In genomic region chr11:99113111-99113510, GRCm38 (mm10) we compare ENCODE assay signal across 12 mouse cellular contexts. TPM values are rescaled to one million over a fixed set of nuclear protein-coding genes. Genes with fewer than 3 reads are reported as not detected.
DNase-seq lines count a peak whose midpoint lies in the region; ATAC-seq and TF ChIP-seq lines count a peak whose summit lies in the region.
"Had no signal": no experiment of that assay in that cellular context is flagged by ENCODE, and none has a peak within 500 bp of the region (broad histone marks: within the 10 kb centered on the region; RNA-seq: fewer than 3 reads in every experiment).

No protein-coding gene starts in this region.

- 0% methylated on average over 3 of the region's 3 CpGs for WGBS in forebrain, embryonic 11.5 days
- WGBS in forebrain, embryonic 14.5 days, result 2% methylated on average over 3 of the region's 3 CpGs
- WGBS in lung, postnatal 0 days, result 12% methylated on average over 3 of the region's 3 CpGs
- 10% methylated on average over 3 of the region's 3 CpGs for WGBS in lung, adult 2 months
- 19% methylated on average over 3 of the region's 3 CpGs for WGBS in limb, embryonic 13.5 days
- WGBS in stomach, embryonic 15.5 days, result 5% methylated on average over 3 of the region's 3 CpGs

- peak overlapping the region; percentile 50 for H3K27ac ChIP-seq in forebrain, embryonic 11.5 days (ENCODE audit: low read depth, low read length)
- H3K27ac ChIP-seq in forebrain, embryonic 14.5 days (ENCODE audit: low read depth, low read length), result no peak overlapping the region
- no peak overlapping the region; the same call in 1 of the 2 replicates for H3K27ac ChIP-seq in lung, postnatal 0 days (ENCODE audit: low read length)
- H3K27ac ChIP-seq in limb, embryonic 13.5 days, result peak overlapping the region; percentile 73
- peak overlapping the region; percentile 77 for H3K27ac ChIP-seq in stomach, embryonic 15.5 days
- H3K27ac ChIP-seq: liver, embryonic 14.5 days had no signal

- no peak overlapping the region for H3K9ac ChIP-seq in forebrain, embryonic 11.5 days (ENCODE audit: low read length)
- no peak overlapping the region for H3K9ac ChIP-seq in forebrain, embryonic 14.5 days (ENCODE audit: low read length)
- H3K9ac ChIP-seq in lung, postnatal 0 days (replicated peaks; ENCODE audit: low read depth), result no peak overlapping the region
- no peak overlapping the region for H3K9ac ChIP-seq in limb, embryonic 13.5 days
- no peak overlapping the region for H3K9ac ChIP-seq in stomach, embryonic 15.5 days
- H3K9ac ChIP-seq: liver, embryonic 14.5 days had no signal

- peaks cover 2% of the 10 kb centered on the region; the same call in 1 of the 2 replicates for H3K4me1 ChIP-seq in forebrain, embryonic 11.5 days (replicated peaks; ENCODE audit: control insufficient read depth, insufficient read depth, low read length)
- H3K4me1 ChIP-seq in forebrain, embryonic 14.5 days (ENCODE audit: control insufficient read depth, insufficient read depth, low read length), result no peaks in the 10 kb centered on the region
- 0 out of 2 replicates have a peak, but pooled peaks cover 2% of the 10 kb centered on the region for H3K4me1 ChIP-seq in lung, postnatal 0 days (ENCODE audit: insufficient read depth, low read depth, low read length)
- H3K4me1 ChIP-seq in lung, adult 2 months (ENCODE audit: control insufficient read depth, insufficient read depth, low read length), result no peaks in the 10 kb centered on the region; the same call in 1 of the 2 replicates
- peaks cover 25% of the 10 kb centered on the region for H3K4me1 ChIP-seq in limb, embryonic 13.5 days
- peaks cover 6% of the 10 kb centered on the region for H3K4me1 ChIP-seq in stomach, embryonic 15.5 days

- no peak for DNase-seq in forebrain, embryonic 11.5 days (ENCODE audit: low spot score)
- DNase-seq in forebrain, embryonic 14.5 days (ENCODE audit: low spot score), result no peak
- peak; percentile 30 for DNase-seq in lung, postnatal 0 days (ENCODE audit: low spot score)
- DNase-seq in lung, adult 2 months, result no peak
- DNase-seq in T-cell, adult 2 months (ENCODE audit: low spot score), result no peak
- DNase-seq in frontal cortex, postnatal 36 days (ENCODE audit: low spot score in 2 of 2), result no peak
- DNase-seq: gastrocnemius, postnatal 10 days; kidney, adult 9 months; right cerebral cortex, adult 18-20 months had no signal

- no peaks in the 10 kb centered on the region; the same call in 1 of the 2 replicates for H3K9me3 ChIP-seq in forebrain, embryonic 11.5 days (ENCODE audit: control insufficient read depth, low read length)
- H3K9me3 ChIP-seq in forebrain, embryonic 14.5 days (replicated peaks; ENCODE audit: control insufficient read depth, low read length), result no peaks in the 10 kb centered on the region
- H3K9me3 ChIP-seq in lung, postnatal 0 days (ENCODE audit: low read length), result no peaks in the 10 kb centered on the region
- H3K9me3 ChIP-seq in limb, embryonic 13.5 days, result no peaks in the 10 kb centered on the region
- no peaks in the 10 kb centered on the region for H3K9me3 ChIP-seq in stomach, embryonic 15.5 days

- no peak for TF ChIP-seq POLR2A in lung, adult 2 months (IDR thresholded peaks at IDR 0.05; ENCODE audit: borderline replicate concordance, extremely low read depth, low read depth, low read length)

- peak; percentile 25; the same call in 1 of the 2 replicates for TF ChIP-seq EP300 in lung, postnatal 0 days (IDR thresholded peaks at IDR 0.05)

- no peak for TF ChIP-seq CTCF in lung, postnatal 0 days (IDR thresholded peaks at IDR 0.05)
- no peak for TF ChIP-seq CTCF in lung, adult 2 months (IDR thresholded peaks at IDR 0.05; ENCODE audit: insufficient read depth, low read length)

- no peaks in the 10 kb centered on the region for H3K36me3 ChIP-seq in forebrain, embryonic 11.5 days (ENCODE audit: control insufficient read depth, insufficient read depth, low read length)
- H3K36me3 ChIP-seq in forebrain, embryonic 14.5 days (ENCODE audit: control insufficient read depth, insufficient read depth, low read length), result no peaks in the 10 kb centered on the region
- H3K36me3 ChIP-seq in lung, postnatal 0 days (ENCODE audit: insufficient read depth, low read length), result no peaks in the 10 kb centered on the region
- H3K36me3 ChIP-seq in limb, embryonic 13.5 days, result no peaks in the 10 kb centered on the region
- no peaks in the 10 kb centered on the region for H3K36me3 ChIP-seq in stomach, embryonic 15.5 days

- no peak overlapping the region for H3K4me3 ChIP-seq in forebrain, embryonic 11.5 days (ENCODE audit: low read depth, low read length)
- no peak overlapping the region for H3K4me3 ChIP-seq in forebrain, embryonic 14.5 days (ENCODE audit: low read depth, low read length)
- no peak overlapping the region for H3K4me3 ChIP-seq in lung, postnatal 0 days (ENCODE audit: low read depth, low read length)
- H3K4me3 ChIP-seq in lung, adult 2 months (replicated peaks; ENCODE audit: extremely low read depth, low read depth, low read length), result no peak overlapping the region
- no peak overlapping the region for H3K4me3 ChIP-seq in limb, embryonic 13.5 days
- no peak overlapping the region for H3K4me3 ChIP-seq in stomach, embryonic 15.5 days (replicated peaks)

- no peak for ATAC-seq in forebrain, embryonic 11.5 days (replicated peaks; ENCODE audit: low FRiP score)
- no peak for ATAC-seq in forebrain, embryonic 14.5 days
- ATAC-seq in lung, postnatal 0 days, result no peak
- ATAC-seq in limb, embryonic 13.5 days (ENCODE audit: low FRiP score, low read depth), result 0 out of 2 replicates have a peak, but pooled peaks have one; percentile 51
- ATAC-seq in stomach, embryonic 15.5 days (ENCODE audit: insufficient read depth, low FRiP score, low read depth), result peak; percentile 63; the same call in 1 of the 2 replicates

- no peaks in the 10 kb centered on the region for H3K27me3 ChIP-seq in forebrain, embryonic 11.5 days (ENCODE audit: control insufficient read depth, insufficient read depth, low read length)
- H3K27me3 ChIP-seq in forebrain, embryonic 14.5 days (replicated peaks; ENCODE audit: control insufficient read depth, insufficient read depth, low read length), result no peaks in the 10 kb centered on the region
- H3K27me3 ChIP-seq in lung, postnatal 0 days (replicated peaks; ENCODE audit: insufficient read depth, low read length), result no peaks in the 10 kb centered on the region
- H3K27me3 ChIP-seq in limb, embryonic 13.5 days, result no peaks in the 10 kb centered on the region
- no peaks in the 10 kb centered on the region for H3K27me3 ChIP-seq in stomach, embryonic 15.5 days (replicated peaks)

- no peak overlapping the region for H3K4me2 ChIP-seq in forebrain, embryonic 11.5 days (ENCODE audit: low read depth, low read length, severe bottlenecking)
- H3K4me2 ChIP-seq in forebrain, embryonic 14.5 days (ENCODE audit: low read length), result no peak overlapping the region
- H3K4me2 ChIP-seq in lung, postnatal 0 days (replicated peaks; ENCODE audit: low read depth, low read length), result no peak overlapping the region
- H3K4me2 ChIP-seq in limb, embryonic 13.5 days (replicated peaks), result peak overlapping the region; percentile 16; the same call in 1 of the 2 replicates
- peak overlapping the region; percentile 11; the same call in 1 of the 2 replicates for H3K4me2 ChIP-seq in stomach, embryonic 15.5 days

RNA-seq across cellular contexts. Expression of gene Tns4, which starts 24.0 kb away (rescaled TPM):
- polyA plus RNA-seq in forebrain, embryonic 11.5 days (2014; fragmentation: Nextera tagmentation; extraction: Ambion mirVana), result 0.27 and 0.65 TPM in 2 replicates
- polyA plus RNA-seq in forebrain, embryonic 14.5 days (2014; fragmentation: Nextera tagmentation; extraction: Ambion mirVana), result 0.08 TPM in 1 of 2 replicates, not detected in the other
- 0.13 and 0.24 TPM in 2 replicates for polyA plus RNA-seq in lung, postnatal 0 days (2015; fragmentation: Nextera tagmentation; extraction: Ambion mirVana)
- 2.9 and 4.9 TPM in 2 replicates for polyA plus RNA-seq in lung, adult 2 months (2012; rRNA removed)
- 0.55 and 1.2 TPM in 2 replicates for polyA plus RNA-seq in limb, embryonic 13.5 days (2015; fragmentation: Nextera tagmentation; extraction: Ambion mirVana)
- 1.4 and 1.5 TPM in 2 replicates for polyA plus RNA-seq in stomach, embryonic 15.5 days (2015; fragmentation: Nextera tagmentation; extraction: Ambion mirVana)

RNA-seq across cellular contexts. Expression of gene Ccr7, which starts 41.8 kb away (rescaled TPM):
- polyA plus RNA-seq in forebrain, embryonic 11.5 days (2014; fragmentation: Nextera tagmentation; extraction: Ambion mirVana), result 0.31 TPM in 1 of 2 replicates, not detected in the other
- not detected in 2 replicates for polyA plus RNA-seq in forebrain, embryonic 14.5 days (2014; fragmentation: Nextera tagmentation; extraction: Ambion mirVana)
- polyA plus RNA-seq in lung, postnatal 0 days (2015; fragmentation: Nextera tagmentation; extraction: Ambion mirVana), result 0.50 and 0.69 TPM in 2 replicates
- 15.5 and 19.7 TPM in 2 replicates for polyA plus RNA-seq in lung, adult 2 months (2012; rRNA removed)
- 0.39 and 0.83 TPM in 2 replicates for polyA plus RNA-seq in limb, embryonic 13.5 days (2015; fragmentation: Nextera tagmentation; extraction: Ambion mirVana)
- 0.21 and 0.27 TPM in 2 replicates for polyA plus RNA-seq in stomach, embryonic 15.5 days (2015; fragmentation: Nextera tagmentation; extraction: Ambion mirVana)

Comparison
In these comparisons a context has a peak if more than half of its experiments do, and no peak if none do; other contexts are left out.
1. H3K27ac ChIP-seq: peak in forebrain, embryonic 11.5 days (single experiment), limb, embryonic 13.5 days (single experiment) and stomach, embryonic 15.5 days (single experiment); none in forebrain, embryonic 14.5 days (single experiment) and lung, postnatal 0 days (single experiment).
2. ATAC-seq: peak in limb, embryonic 13.5 days (single experiment) and stomach, embryonic 15.5 days (single experiment); none in forebrain, embryonic 11.5 days (single experiment), forebrain, embryonic 14.5 days (single experiment) and lung, postnatal 0 days (single experiment).
3. H3K4me2 ChIP-seq: peak in limb, embryonic 13.5 days (single experiment) and stomach, embryonic 15.5 days (single experiment); none in forebrain, embryonic 11.5 days (single experiment), forebrain, embryonic 14.5 days (single experiment) and lung, postnatal 0 days (single experiment).